ENCODE assay signal across 8 mouse cellular contexts in the genomic region with DNA sequence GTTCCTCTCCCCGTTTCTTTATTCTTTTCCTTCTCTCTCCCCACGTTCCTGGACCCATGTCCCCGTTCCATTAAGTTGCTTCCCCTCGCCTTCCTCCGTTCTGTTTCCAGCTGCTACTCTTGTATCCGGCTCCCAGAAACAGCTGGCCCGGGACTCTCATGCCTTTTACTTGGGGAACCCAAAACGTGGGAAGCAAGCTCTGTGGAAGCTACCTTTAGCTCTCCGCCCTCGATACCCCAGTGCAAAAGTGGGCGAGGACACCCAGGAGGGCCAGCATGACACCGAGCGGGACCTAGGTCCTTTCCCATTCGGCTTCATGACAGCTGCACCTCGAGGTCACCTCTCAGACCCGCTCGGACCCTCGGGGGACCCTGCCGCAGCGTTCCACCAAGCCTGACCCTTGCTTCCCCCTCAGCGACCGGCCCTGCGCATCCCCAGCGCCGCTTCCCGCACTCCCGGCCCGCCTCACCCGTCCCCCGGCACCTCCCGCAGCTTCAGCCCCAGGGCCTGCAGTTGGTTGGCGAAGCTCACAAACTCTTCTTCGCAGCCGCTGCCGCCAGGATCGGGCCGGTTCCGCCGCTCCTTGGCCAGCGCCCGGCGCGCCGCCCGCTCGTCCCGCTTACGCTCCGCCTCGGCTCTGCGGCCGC. TPM values are rescaled to one million over a fixed set of nuclear protein-coding genes. Genes with fewer than 3 reads are reported as not detected.
DNase-seq lines count a peak whose midpoint lies in the region; ATAC-seq lines count a peak whose summit lies in the region.
"Had no signal": no experiment of that assay in that cellular context is flagged by ENCODE, and none has a peak within 500 bp of the region (broad histone marks: within the 10 kb centered on the region; RNA-seq: fewer than 3 reads in every experiment).

No protein-coding gene starts in this region.

- WGBS in embryonic facial prominence, embryonic 10.5 days, result 1% methylated on average over 52 of the region's 52 CpGs
- 1% methylated on average over 52 of the region's 52 CpGs for WGBS in hindbrain, embryonic 10.5 days
- WGBS in liver, embryonic 12.5 days (ENCODE audit: insufficient replicate concordance), result 1% methylated on average over 52 of the region's 52 CpGs
- WGBS in neural tube, embryonic 11.5 days, result under 1% methylated on average over 52 of the region's 52 CpGs

- H3K36me3 ChIP-seq in embryonic facial prominence, embryonic 10.5 days (replicated peaks), result peaks cover 28% of the 10 kb centered on the region
- H3K36me3 ChIP-seq in hindbrain, embryonic 10.5 days, result peaks cover 10% of the 10 kb centered on the region
- H3K36me3 ChIP-seq in liver, embryonic 12.5 days, result 0 out of 2 replicates have a peak, but pooled peaks cover 2% of the 10 kb centered on the region
- H3K36me3 ChIP-seq in neural tube, embryonic 11.5 days (ENCODE audit: control insufficient read depth, insufficient read depth, low read length), result no peaks in the 10 kb centered on the region

- H3K27ac ChIP-seq in embryonic facial prominence, embryonic 10.5 days (replicated peaks), result peak overlapping the region; percentile 84
- H3K27ac ChIP-seq in hindbrain, embryonic 10.5 days, result peak overlapping the region; percentile 91
- peak overlapping the region; percentile 61; the same call in 1 of the 2 replicates for H3K27ac ChIP-seq in liver, embryonic 12.5 days
- H3K27ac ChIP-seq in neural tube, embryonic 11.5 days (ENCODE audit: low read depth, low read length), result peak overlapping the region; percentile 54

- peak; percentile 23 to 27 for DNase-seq in thymus, postnatal 10 days (ENCODE audit: low spot score in 2 of 2)
- no peak for DNase-seq in thymus, postnatal 25 days
- peak; percentile 55 for DNase-seq in embryonic facial prominence, embryonic 10.5 days (ENCODE audit: low spot score)
- DNase-seq in hindbrain, embryonic 10.5 days (ENCODE audit: low spot score), result no peak
- no peak for DNase-seq in neural tube, embryonic 11.5 days (ENCODE audit: low spot score)
- no peak for DNase-seq in left cerebral cortex, adult 8-10 months (ENCODE audit: low spot score in 2 of 2)

- no peaks in the 10 kb centered on the region for H3K9me3 ChIP-seq in embryonic facial prominence, embryonic 10.5 days
- H3K9me3 ChIP-seq in hindbrain, embryonic 10.5 days, result 0 out of 2 replicates have a peak, but pooled peaks cover 3% of the 10 kb centered on the region
- no peaks in the 10 kb centered on the region for H3K9me3 ChIP-seq in liver, embryonic 12.5 days (replicated peaks)
- H3K9me3 ChIP-seq in neural tube, embryonic 11.5 days (ENCODE audit: control insufficient read depth, low read length), result no peaks in the 10 kb centered on the region

- H3K27me3 ChIP-seq in embryonic facial prominence, embryonic 10.5 days (replicated peaks; ENCODE audit: low read depth, poor library complexity, severe bottlenecking), result no peaks in the 10 kb centered on the region
- H3K27me3 ChIP-seq in hindbrain, embryonic 10.5 days (ENCODE audit: insufficient read depth, poor library complexity, severe bottlenecking), result no peaks in the 10 kb centered on the region
- H3K27me3 ChIP-seq in liver, embryonic 12.5 days (replicated peaks), result no peaks in the 10 kb centered on the region
- no peaks in the 10 kb centered on the region for H3K27me3 ChIP-seq in neural tube, embryonic 11.5 days (ENCODE audit: control insufficient read depth, insufficient read depth, low read length)

- peak overlapping the region; percentile 76 for H3K4me3 ChIP-seq in embryonic facial prominence, embryonic 10.5 days
- peak overlapping the region; percentile 89 for H3K4me3 ChIP-seq in hindbrain, embryonic 10.5 days
- H3K4me3 ChIP-seq in liver, embryonic 12.5 days, result peak overlapping the region; percentile 84
- H3K4me3 ChIP-seq in neural tube, embryonic 11.5 days (ENCODE audit: low read depth, low read length), result peak overlapping the region; percentile 95

- peak overlapping the region; percentile 85 for H3K9ac ChIP-seq in liver, embryonic 12.5 days
- H3K9ac ChIP-seq in neural tube, embryonic 11.5 days (ENCODE audit: low read length), result peak overlapping the region; percentile 84

- ATAC-seq in liver, embryonic 12.5 days, result peak; percentile 46
- ATAC-seq in neural tube, embryonic 11.5 days (ENCODE audit: insufficient read depth, low FRiP score, low TSS enrichment), result peak; percentile 31; the same call in 1 of the 2 replicates

- peak overlapping the region; percentile 98 for H3K4me2 ChIP-seq in liver, embryonic 12.5 days
- peak overlapping the region; percentile 93 for H3K4me2 ChIP-seq in neural tube, embryonic 11.5 days (ENCODE audit: low read depth)

- H3K4me1 ChIP-seq in embryonic facial prominence, embryonic 10.5 days, result peaks cover 13% of the 10 kb centered on the region
- peaks cover 14% of the 10 kb centered on the region for H3K4me1 ChIP-seq in hindbrain, embryonic 10.5 days (replicated peaks)
- H3K4me1 ChIP-seq in liver, embryonic 12.5 days, result peaks cover 14% of the 10 kb centered on the region
- H3K4me1 ChIP-seq in neural tube, embryonic 11.5 days (ENCODE audit: control insufficient read depth, insufficient read depth, low read length), result peaks cover 4% of the 10 kb centered on the region

RNA-seq across cellular contexts. Expression of gene Otud3, which starts 0.5 kb away (rescaled TPM):
- 3.8 and 4.9 TPM in 2 replicates for polyA plus RNA-seq in embryonic facial prominence, embryonic 10.5 days (2016; fragmentation: Nextera tagmentation; extraction: Ambion mirVana)
- 2.4 and 3.0 TPM in 2 replicates for polyA plus RNA-seq in hindbrain, embryonic 10.5 days (2016; fragmentation: Nextera tagmentation; extraction: Ambion mirVana)
- 2.3 and 2.5 TPM in 2 replicates for polyA plus RNA-seq in liver, embryonic 12.5 days (2016; fragmentation: Nextera tagmentation; extraction: Ambion mirVana)
- polyA plus RNA-seq in neural tube, embryonic 11.5 days (2014; fragmentation: Nextera tagmentation; extraction: Ambion mirVana), result 2.8 and 3.3 TPM in 2 replicates
- 10 to 100 TPM; 11.8 to 16.6 (median 15.9) TPM for total RNA-seq in left cerebral cortex, adult 8-10 months (2022)

RNA-seq across cellular contexts. Expression of gene Pla2g2e, which starts 35.5 kb away (rescaled TPM):
- polyA plus RNA-seq in embryonic facial prominence, embryonic 10.5 days (2016; fragmentation: Nextera tagmentation; extraction: Ambion mirVana), result not detected in 2 replicates
- not detected in 2 replicates for polyA plus RNA-seq in hindbrain, embryonic 10.5 days (2016; fragmentation: Nextera tagmentation; extraction: Ambion mirVana)
- not detected in 2 replicates for polyA plus RNA-seq in liver, embryonic 12.5 days (2016; fragmentation: Nextera tagmentation; extraction: Ambion mirVana)
- not detected in 2 replicates for polyA plus RNA-seq in neural tube, embryonic 11.5 days (2014; fragmentation: Nextera tagmentation; extraction: Ambion mirVana)
- total RNA-seq in left cerebral cortex, adult 8-10 months (2022), result not detected
- total RNA-seq: gastrocnemius, postnatal 36 days had no signal

RNA-seq across cellular contexts. Expression of gene Gm13030, which starts 39.5 kb away (rescaled TPM):
- polyA plus RNA-seq in embryonic facial prominence, embryonic 10.5 days (2016; fragmentation: Nextera tagmentation; extraction: Ambion mirVana), result not detected in 2 replicates
- polyA plus RNA-seq in hindbrain, embryonic 10.5 days (2016; fragmentation: Nextera tagmentation; extraction: Ambion mirVana), result not detected in 2 replicates
- not detected in 2 replicates for polyA plus RNA-seq in liver, embryonic 12.5 days (2016; fragmentation: Nextera tagmentation; extraction: Ambion mirVana)
- polyA plus RNA-seq in neural tube, embryonic 11.5 days (2014; fragmentation: Nextera tagmentation; extraction: Ambion mirVana), result not detected in 2 replicates
- not detected for total RNA-seq in left cerebral cortex, adult 8-10 months (2022)
- total RNA-seq: gastrocnemius, postnatal 36 days had no signal

RNA-seq across cellular contexts. Expression of gene Pla2g5, which starts 50.0 kb away (rescaled TPM):
- polyA plus RNA-seq in embryonic facial prominence, embryonic 10.5 days (2016; fragmentation: Nextera tagmentation; extraction: Ambion mirVana), result 0.34 and 0.60 TPM in 2 replicates
- polyA plus RNA-seq in hindbrain, embryonic 10.5 days (2016; fragmentation: Nextera tagmentation; extraction: Ambion mirVana), result 0.19 TPM in 1 of 2 replicates, not detected in the other
- not detected in 2 replicates for polyA plus RNA-seq in liver, embryonic 12.5 days (2016; fragmentation: Nextera tagmentation; extraction: Ambion mirVana)
- not detected in 2 replicates for polyA plus RNA-seq in neural tube, embryonic 11.5 days (2014; fragmentation: Nextera tagmentation; extraction: Ambion mirVana)
- total RNA-seq in left cerebral cortex, adult 8-10 months (2022), result 1 to 10 TPM; 1.8 to 4.8 (median 3.0) TPM

RNA-seq across cellular contexts. Expression of gene Rnf186, which starts 53.6 kb away (rescaled TPM):
- not detected in 2 replicates for polyA plus RNA-seq in embryonic facial prominence, embryonic 10.5 days (2016; fragmentation: Nextera tagmentation; extraction: Ambion mirVana)
- polyA plus RNA-seq in hindbrain, embryonic 10.5 days (2016; fragmentation: Nextera tagmentation; extraction: Ambion mirVana), result not detected in 2 replicates
- polyA plus RNA-seq in liver, embryonic 12.5 days (2016; fragmentation: Nextera tagmentation; extraction: Ambion mirVana), result not detected in 2 replicates
- polyA plus RNA-seq in neural tube, embryonic 11.5 days (2014; fragmentation: Nextera tagmentation; extraction: Ambion mirVana), result not detected in 2 replicates
- total RNA-seq in left cerebral cortex, adult 8-10 months (2022), result not detected
- total RNA-seq: gastrocnemius, postnatal 36 days had no signal

Comparison
In these comparisons a context has a peak if more than half of its experiments do, and no peak if none do; other contexts are left out.
1. DNase-seq: peak in thymus, postnatal 10 days (2 of 2) and embryonic facial prominence, embryonic 10.5 days (single experiment); none in thymus, postnatal 25 days (single experiment), hindbrain, embryonic 10.5 days (single experiment), neural tube, embryonic 11.5 days (single experiment) and left cerebral cortex, adult 8-10 months (0 of 2).
2. Peak in every context shown above with its lines, with median percentiles within 50 percentile points of each other: H3K27ac ChIP-seq and H3K4me3 ChIP-seq.